Mouse (Mus musculus): ENCODE data around the gene Amacr. TPM values are rescaled to one million over a fixed set of nuclear protein-coding genes. Genes with fewer than 3 reads are reported as not detected.

Amacr gene
- 1 to 10 TPM; 2.9 to 3.9 TPM for total RNA-seq (2023)

GRCm38 (mm10) chr15:10981377-10982063, at the start of gene Amacr:
Amacr (plus strand) TSS chr15:10981756.

GRCm38 (mm10) chr15:10951951-10952759, 29.4 kb upstream of the Amacr start, which contains the start of gene C1qtnf3:
C1qtnf3 (plus strand) TSS chr15:10952332.

GRCm38 (mm10) chr15:11000421-11000820, 18.9 kb downstream of the Amacr start, which contains the start of gene Slc45a2:
Slc45a2 (plus strand) TSS chr15:11000721.

GRCm38 (mm10) chr15:11037711-11038110, 56.2 kb downstream of the Amacr start, which contains the start of gene Rxfp3:
Rxfp3 (minus strand) TSS chr15:11037991.

Other genes starting within 250 kb of the Amacr start
- gene C1qtnf3, start 29.4 kb upstream of the Amacr start, total RNA-seq (2023): not detected
- gene Slc45a2, start 19.0 kb downstream of the Amacr start, total RNA-seq (2023): not detected
- not detected for gene Rxfp3, start 56.2 kb downstream of the Amacr start, total RNA-seq (2023)
- gene Adamts12, start 83.0 kb downstream of the Amacr start, total RNA-seq (2023): not detected

Data from monocyte, adult 59 days (primary cell).